In genomic region chr1:91055744-91056143, GRCm38 (mm10) we compare ENCODE assay signal across 12 mouse cellular contexts. TPM values are rescaled to one million over a fixed set of nuclear protein-coding genes. Genes with fewer than 3 reads are reported as not detected.
DNase-seq lines count a peak whose midpoint lies in the region; ATAC-seq and TF ChIP-seq lines count a peak whose summit lies in the region.
"Had no signal": no experiment of that assay in that cellular context is flagged by ENCODE, and none has a peak within 500 bp of the region (broad histone marks: within the 10 kb centered on the region; RNA-seq: fewer than 3 reads in every experiment).

No protein-coding gene starts in this region.

- intact Hi-C loops in heart, adult 2 months (cut with DNase I): loop anchor here (2.0 kb wide), 1 partner anchor 31 kb away; no protein-coding TSS in a partner anchor

- H3K9me3 ChIP-seq in lung, embryonic 16.5 days (ENCODE audit: control insufficient read depth, low read length): no peaks in the 10 kb centered on the region
- no peaks in the 10 kb centered on the region for H3K9me3 ChIP-seq in intestine, embryonic 15.5 days
- H3K9me3 ChIP-seq: neural tube, embryonic 12.5 days had no signal

- peak overlapping the region; percentile 41; the same call in 1 of the 2 replicates for H3K9ac ChIP-seq in heart, adult 2 months (ENCODE audit: low read depth, low read length)
- peak overlapping the region; percentile 42 for H3K9ac ChIP-seq in lung, embryonic 16.5 days (ENCODE audit: low read length)
- H3K9ac ChIP-seq in intestine, embryonic 15.5 days: no peak overlapping the region
- H3K9ac ChIP-seq: neural tube, embryonic 12.5 days had no signal

- ATAC-seq in lung, embryonic 16.5 days (ENCODE audit: low read depth): no peak
- no peak for ATAC-seq in intestine, embryonic 15.5 days
- no peak for ATAC-seq in granulocyte monocyte progenitor cell, adult 5-6 weeks (replicated peaks; ENCODE audit: poor library complexity, severe bottlenecking)
- ATAC-seq: forebrain, embryonic 14.5 days; hindbrain, embryonic 16.5 days had no signal

- H3K27me3 ChIP-seq in heart, adult 2 months (ENCODE audit: control insufficient read depth, insufficient read depth, low read length): no peaks in the 10 kb centered on the region
- no peaks in the 10 kb centered on the region for H3K27me3 ChIP-seq in lung, embryonic 16.5 days (ENCODE audit: control insufficient read depth, insufficient read depth, low read depth, low read length)
- no peaks in the 10 kb centered on the region for H3K27me3 ChIP-seq in intestine, embryonic 15.5 days (replicated peaks)

- no peak for TF ChIP-seq CTCF in heart, adult 2 months (IDR thresholded peaks at IDR 0.05)
- no peak for TF ChIP-seq CTCF in lung, adult 2 months (IDR thresholded peaks at IDR 0.05; ENCODE audit: insufficient read depth, low read length)

- TF ChIP-seq POLR2A in heart, adult 2 months (IDR thresholded peaks at IDR 0.05; ENCODE audit: insufficient read depth, low read depth, low read length): no peak
- TF ChIP-seq POLR2A in lung, adult 2 months (IDR thresholded peaks at IDR 0.05; ENCODE audit: borderline replicate concordance, extremely low read depth, low read depth, low read length): no peak

- H3K79me2 ChIP-seq in heart, adult 2 months (replicated peaks; ENCODE audit: control insufficient read depth, insufficient read depth, low read length): peaks cover 2% of the 10 kb centered on the region

- H3K27ac ChIP-seq in heart, adult 2 months: peak overlapping the region; percentile 81
- peak overlapping the region; percentile 88 for H3K27ac ChIP-seq in lung, embryonic 16.5 days (ENCODE audit: low read length)
- peak overlapping the region; percentile 68; the same call in 1 of the 2 replicates for H3K27ac ChIP-seq in intestine, embryonic 15.5 days
- H3K27ac ChIP-seq: neural tube, embryonic 12.5 days had no signal

- H3K4me2 ChIP-seq in lung, embryonic 16.5 days (ENCODE audit: low read depth, low read length): peak overlapping the region; percentile 90
- H3K4me2 ChIP-seq in intestine, embryonic 15.5 days (replicated peaks): peak overlapping the region; percentile 98
- H3K4me2 ChIP-seq: neural tube, embryonic 12.5 days had no signal

- peaks cover 3% of the 10 kb centered on the region for H3K36me3 ChIP-seq in heart, adult 2 months (ENCODE audit: control insufficient read depth, insufficient read depth, low read length)
- no peaks in the 10 kb centered on the region for H3K36me3 ChIP-seq in lung, embryonic 16.5 days (ENCODE audit: control insufficient read depth, insufficient read depth, low read length)
- no peaks in the 10 kb centered on the region for H3K36me3 ChIP-seq in intestine, embryonic 15.5 days
- H3K36me3 ChIP-seq: neural tube, embryonic 12.5 days had no signal

- H3K4me3 ChIP-seq in heart, adult 2 months: peak overlapping the region; percentile 15
- peak overlapping the region; percentile 65 for H3K4me3 ChIP-seq in lung, embryonic 16.5 days (ENCODE audit: low read length)
- H3K4me3 ChIP-seq in lung, adult 2 months (replicated peaks; ENCODE audit: extremely low read depth, low read depth, low read length): no peak overlapping the region
- H3K4me3 ChIP-seq in intestine, embryonic 15.5 days (replicated peaks): no peak overlapping the region
- H3K4me3 ChIP-seq: neural tube, embryonic 12.5 days had no signal

- H3K4me1 ChIP-seq in heart, adult 2 months (ENCODE audit: control insufficient read depth, insufficient read depth, low read length): peaks cover 33% of the 10 kb centered on the region
- peaks cover 39% of the 10 kb centered on the region for H3K4me1 ChIP-seq in lung, embryonic 16.5 days (replicated peaks; ENCODE audit: control insufficient read depth, insufficient read depth, low read length)
- peaks cover 30% of the 10 kb centered on the region for H3K4me1 ChIP-seq in lung, adult 2 months (ENCODE audit: control insufficient read depth, insufficient read depth, low read length)
- H3K4me1 ChIP-seq in intestine, embryonic 15.5 days (replicated peaks): peaks cover 61% of the 10 kb centered on the region

- no peak for TF ChIP-seq EP300 in heart, adult 2 months (IDR thresholded peaks at IDR 0.05; ENCODE audit: insufficient read depth, low read depth, low read length)

- WGBS in heart, adult 2 months: 23% methylated on average over 9 of the region's 9 CpGs
- WGBS in lung, embryonic 16.5 days: 39% methylated on average over 9 of the region's 9 CpGs
- WGBS in lung, adult 2 months: 26% methylated on average over 9 of the region's 9 CpGs
- 60% methylated on average over 9 of the region's 9 CpGs for WGBS in intestine, embryonic 15.5 days

- peak in 1 of 2 experiments; percentile 39 for DNase-seq in heart, adult 2 months
- DNase-seq in heart, adult 9 months (ENCODE audit: low spot score in 2 of 2): no peak
- DNase-seq in lung, adult 2 months: no peak
- peak; percentile 46 to 66 for DNase-seq in natural killer cell, adult 2 months (ENCODE audit: low spot score in 2 of 2)
- DNase-seq in layer of hippocampus, adult 8-10 months (ENCODE audit: low spot score in 2 of 2): no peak
- DNase-seq: left cerebral cortex, postnatal 4 days had no signal

RNA-seq across cellular contexts. Expression of gene Lrrfip1, which starts 57.2 kb away (rescaled TPM):
- 10 to 100 TPM; 63.5 to 75.5 TPM for total RNA-seq in heart, adult 2 months (2021)
- 32.9 and 44.2 TPM in 2 replicates for polyA plus RNA-seq in heart, adult 2 months (2012; rRNA removed)
- polyA plus RNA-seq in lung, embryonic 16.5 days (2015; fragmentation: Nextera tagmentation; extraction: Ambion mirVana): 70.5 and 78.6 TPM in 2 replicates
- 30.5 and 38.1 TPM in 2 replicates for polyA plus RNA-seq in lung, adult 2 months (2012; rRNA removed)
- polyA plus RNA-seq in intestine, embryonic 15.5 days (2015; fragmentation: Nextera tagmentation; extraction: Ambion mirVana): 58.7 and 63.5 TPM in 2 replicates
- total RNA-seq in layer of hippocampus, adult 8-10 months (2022): 10 to 100 TPM; 66.2 to 83.0 (median 73.9) TPM
- total RNA-seq in granulocyte monocyte progenitor cell, adult 5-6 weeks (2014; fragmentation: Nextera tagmentation): 61.3 and 114 TPM in 2 replicates
- total RNA-seq in granulocyte monocyte progenitor cell, adult 5-6 weeks (2017): 121 and 131 TPM in 2 replicates

Comparison
In these comparisons a context has a peak if more than half of its experiments do, and no peak if none do; other contexts are left out.
1. H3K4me3 ChIP-seq: peak in heart, adult 2 months (single experiment) and lung, embryonic 16.5 days (single experiment); none in lung, adult 2 months (single experiment) and intestine, embryonic 15.5 days (single experiment).
2. DNase-seq: peak in natural killer cell, adult 2 months (2 of 2); none in heart, adult 9 months (0 of 2), lung, adult 2 months (single experiment) and layer of hippocampus, adult 8-10 months (0 of 2).
3. Peak in every context shown above with its lines, with median percentiles within 50 percentile points of each other: H3K27ac ChIP-seq.